Mouse (Mus musculus): ENCODE results near the gene Eef2.

- TF ChIP-seq CTCF (IDR thresholded peaks at IDR 0.05; ENCODE audit: control insufficient read depth, insufficient read depth, insufficient replicate concordance, low read depth, low read length) (no peak), POLR2A (IDR thresholded peaks at IDR 0.05; ENCODE audit: control insufficient read depth, low read depth, low read length) (no peak)
These were observed 20.1 kb downstream of the Eef2 start for GRCm38 (mm10) chr10:81196470-81197065.
